ENCODE assay signal across 20 mouse cellular contexts in the genomic region with DNA sequence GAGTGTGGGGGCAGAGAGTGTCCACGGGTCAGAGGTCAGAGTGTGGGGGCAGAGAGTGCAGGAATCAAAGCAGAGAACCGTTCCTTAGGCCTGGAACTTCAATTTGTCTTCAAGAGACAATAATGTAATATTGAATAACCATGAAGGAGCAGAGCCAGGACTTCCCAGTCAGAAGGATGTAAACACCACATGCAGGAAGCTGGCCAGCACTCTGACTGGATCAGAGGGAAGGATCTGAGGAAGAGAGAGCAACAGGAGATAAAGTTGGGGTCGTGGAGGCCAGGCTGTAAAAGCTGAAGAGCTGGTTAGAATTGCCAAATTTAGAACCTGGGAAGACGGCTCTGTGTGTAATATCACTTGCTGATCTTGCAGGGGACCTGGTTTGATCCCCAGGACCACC. TPM values are rescaled to one million over a fixed set of nuclear protein-coding genes. Genes with fewer than 3 reads are reported as not detected.
A peak's percentile ranks its signal among the peaks of the same experiment; 100 is the strongest.
DNase-seq lines count a peak whose midpoint lies in the region; ATAC-seq and TF ChIP-seq lines count a peak whose summit lies in the region.
"Had no signal": no experiment of that assay in that cellular context is flagged by ENCODE, and none has a peak within 500 bp of the region (broad histone marks: within the 10 kb centered on the region; RNA-seq: fewer than 3 reads in every experiment).

No protein-coding gene starts in this region.

- no peaks in the 10 kb centered on the region for H3K79me2 ChIP-seq in heart, adult 2 months (replicated peaks; ENCODE audit: control insufficient read depth, insufficient read depth, low read length)

- WGBS in heart, adult 2 months: 49% methylated on average over 4 of the region's 4 CpGs
- 43% methylated on average over 4 of the region's 4 CpGs for WGBS in heart, embryonic 15.5 days

- no peak overlapping the region for H3K4me2 ChIP-seq in heart, embryonic 15.5 days
- H3K4me2 ChIP-seq: embryonic facial prominence, embryonic 12.5 days; forebrain, embryonic 12.5 days; hindbrain, embryonic 14.5 days; intestine, embryonic 15.5 days had no signal

- no peak overlapping the region for H3K9ac ChIP-seq in heart, adult 2 months (ENCODE audit: low read depth, low read length)
- H3K9ac ChIP-seq in heart, embryonic 15.5 days: no peak overlapping the region
- H3K9ac ChIP-seq: embryonic facial prominence, embryonic 12.5 days; forebrain, embryonic 12.5 days; hindbrain, embryonic 14.5 days; intestine, embryonic 15.5 days had no signal

- TF ChIP-seq POLR2A in heart, adult 2 months (IDR thresholded peaks at IDR 0.05; ENCODE audit: insufficient read depth, low read depth, low read length): no peak

- H3K36me3 ChIP-seq in heart, adult 2 months (ENCODE audit: control insufficient read depth, insufficient read depth, low read length): no peaks in the 10 kb centered on the region
- no peaks in the 10 kb centered on the region for H3K36me3 ChIP-seq in heart, embryonic 15.5 days
- H3K36me3 ChIP-seq: embryonic facial prominence, embryonic 12.5 days; forebrain, embryonic 12.5 days; hindbrain, embryonic 10.5 days; intestine, embryonic 15.5 days had no signal

- intact Hi-C loops in heart, adult 2 months (cut with DNase I): no loop called here
- intact Hi-C loops in heart, postnatal 25 days (cut with DNase I): no loop called here
- intact Hi-C loops in heart, postnatal 10 days (cut with DNase I): no loop called here

- no peak overlapping the region for H3K4me3 ChIP-seq in heart, adult 2 months
- H3K4me3 ChIP-seq in heart, embryonic 15.5 days: no peak overlapping the region
- H3K4me3 ChIP-seq in brown adipose tissue, adult 24 weeks (ENCODE audit: insufficient read depth, low read depth, low read length): no peak overlapping the region
- H3K4me3 ChIP-seq: embryonic facial prominence, embryonic 12.5 days; forebrain, embryonic 12.5 days; hindbrain, embryonic 10.5 days; intestine, embryonic 15.5 days had no signal

- TF ChIP-seq CTCF in heart, adult 2 months (IDR thresholded peaks at IDR 0.05): no peak

- no peak for ATAC-seq in heart, embryonic 15.5 days (replicated peaks; ENCODE audit: insufficient number of reproducible peaks, insufficient read depth, low FRiP score, low read depth)
- ATAC-seq: forebrain, embryonic 16.5 days; intestine, embryonic 15.5 days had no signal

- H3K27ac ChIP-seq in heart, adult 2 months: peak overlapping the region; percentile 59
- H3K27ac ChIP-seq in heart, embryonic 15.5 days: 0 out of 2 replicates have a peak overlapping the region, but pooled peaks have one; percentile 39
- peak overlapping the region; percentile 65 for H3K27ac ChIP-seq in brown adipose tissue, adult 24 weeks (replicated peaks; ENCODE audit: low read depth, low read length)
- H3K27ac ChIP-seq: embryonic facial prominence, embryonic 12.5 days; forebrain, embryonic 12.5 days; hindbrain, embryonic 10.5 days; hindbrain, embryonic 14.5 days; intestine, embryonic 15.5 days had no signal

- H3K4me1 ChIP-seq in heart, adult 2 months (ENCODE audit: control insufficient read depth, insufficient read depth, low read length): peaks cover 12% of the 10 kb centered on the region
- H3K4me1 ChIP-seq in heart, embryonic 15.5 days (replicated peaks): peaks cover 53% of the 10 kb centered on the region
- peaks cover 42% of the 10 kb centered on the region for H3K4me1 ChIP-seq in brown adipose tissue, adult 24 weeks (ENCODE audit: control insufficient read depth, insufficient read depth, insufficient read length, low read length)

- DNase-seq in heart, adult 2 months: no peak
- no peak for DNase-seq in heart, postnatal 25 days (ENCODE audit: low spot score)
- no peak for DNase-seq in heart, postnatal 10 days
- DNase-seq in adipocyte (ENCODE audit: low spot score): peak; percentile 77
- DNase-seq: adrenal gland, adult 8-10 months; adrenal gland, postnatal 36 days; cerebellum, adult 11 months; cerebellum, adult 8-10 months; cerebellum, postnatal 14 days; embryo, embryonic 11 days; gastrocnemius, postnatal 25 days; kidney, adult 18-20 months had no signal

- no peaks in the 10 kb centered on the region for H3K27me3 ChIP-seq in heart, adult 2 months (ENCODE audit: control insufficient read depth, insufficient read depth, low read length)
- no peaks in the 10 kb centered on the region for H3K27me3 ChIP-seq in heart, embryonic 15.5 days
- H3K27me3 ChIP-seq: embryonic facial prominence, embryonic 12.5 days; forebrain, embryonic 12.5 days; intestine, embryonic 15.5 days had no signal

- H3K9me3 ChIP-seq in heart, embryonic 15.5 days (replicated peaks): no peaks in the 10 kb centered on the region
- H3K9me3 ChIP-seq: embryonic facial prominence, embryonic 12.5 days; forebrain, embryonic 12.5 days; hindbrain, embryonic 10.5 days; intestine, embryonic 15.5 days had no signal

- TF ChIP-seq EP300 in heart, adult 2 months (IDR thresholded peaks at IDR 0.05; ENCODE audit: insufficient read depth, low read depth, low read length): no peak

RNA-seq across cellular contexts. Expression of a gene that starts 54.0 kb away (rescaled TPM):
- total RNA-seq in heart, adult 2 months (2021): 100 to 1,000 TPM; 105 to 110 TPM
- polyA plus RNA-seq in heart, adult 2 months (2012; rRNA removed): 53.7 and 79.2 TPM in 2 replicates
- total RNA-seq in heart, postnatal 25 days (2021): 100 to 1,000 TPM; 103 to 110 TPM
- polyA plus RNA-seq in heart, embryonic 15.5 days (2015; fragmentation: Nextera tagmentation; extraction: Ambion mirVana): 31.1 and 36.4 TPM in 2 replicates
- 100 to 1,000 TPM; 113 to 127 TPM for total RNA-seq in heart, postnatal 10 days (2021)
- 895 and 923 TPM in 2 replicates for polyA plus RNA-seq in brown adipose tissue, adult 24 weeks (2012; ENCODE audit: insufficient read depth, insufficient read length, missing spikeins)
